Mouse (Mus musculus): ENCODE measurements around the gene Zfp575. TPM values are rescaled to one million over a fixed set of nuclear protein-coding genes. Genes with fewer than 3 reads are reported as not detected.

Gene Zfp575
- total RNA-seq, 1 experiment = 0.22 TPM

DNA sequence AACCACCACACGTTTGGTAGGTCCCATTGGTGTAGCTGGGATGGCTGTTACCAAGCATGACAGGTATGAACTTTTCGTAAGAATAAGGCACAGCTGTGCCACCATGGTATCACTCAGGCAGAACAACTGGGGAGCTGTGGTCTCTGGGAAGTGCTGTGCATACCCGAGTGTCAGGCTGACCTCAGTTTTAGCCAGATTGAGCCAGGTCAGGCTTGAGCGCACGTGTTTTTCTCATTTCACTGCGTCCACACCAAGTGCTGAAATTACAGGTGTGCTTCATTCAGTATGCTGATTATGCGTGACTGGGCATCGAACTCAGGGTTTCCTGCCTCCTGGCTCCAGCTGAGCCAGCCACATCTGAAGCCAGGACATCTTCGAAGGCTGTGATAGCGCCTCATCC is 31.7 kb downstream of the Zfp575 start:
- H3K36me3 ChIP-seq (ENCODE audit: control insufficient read depth, insufficient read depth, low read length, poor library complexity, severe bottlenecking) = peaks cover 38% of the 10 kb centered on the region

DNA sequence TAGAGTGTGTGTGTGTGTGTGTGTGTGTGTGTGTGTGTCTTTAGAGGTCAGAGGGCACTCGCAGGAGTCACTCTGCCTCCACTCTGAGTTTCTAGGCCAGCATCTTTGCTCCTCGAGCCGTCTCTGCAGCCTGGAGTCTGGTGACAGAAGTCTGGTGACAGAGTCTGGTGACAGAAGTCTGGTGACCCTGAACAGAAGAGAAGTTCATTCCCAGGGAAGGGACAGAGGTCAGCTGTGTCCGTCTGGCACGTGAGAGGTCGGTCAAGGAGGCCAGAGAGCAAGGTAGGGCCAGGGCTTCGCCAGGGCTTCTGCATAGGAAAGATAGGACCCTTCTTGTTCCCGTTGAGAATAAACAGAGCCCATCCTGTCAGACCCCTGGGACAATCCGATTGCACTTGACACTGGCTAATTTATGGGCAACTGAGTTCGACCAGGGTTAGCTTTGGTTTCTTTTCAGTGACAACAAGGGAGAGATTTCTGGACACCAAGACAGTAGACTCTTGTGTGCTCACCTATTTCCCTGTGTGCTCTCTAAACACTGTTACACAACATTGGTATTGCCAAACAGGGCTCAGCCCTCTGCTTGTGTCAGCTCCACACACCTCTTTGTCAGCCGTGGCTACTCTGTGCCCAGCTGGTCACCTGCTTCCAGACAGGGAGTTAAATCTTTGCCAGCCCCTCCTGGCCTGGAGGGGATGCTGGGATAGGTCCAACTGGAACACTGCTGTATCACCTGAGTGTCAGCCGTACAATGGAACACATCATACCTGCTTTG is 35.3 kb downstream of the Zfp575 start:
- Histone ChIP-seq H3K4me1 (ENCODE audit: control insufficient read depth in 2 of 2, insufficient read depth in 2 of 2, low read length in 2 of 2, poor library complexity in 1 of 2) (peaks cover 0 to 8% of the 10 kb centered on the region in 2 experiments; a peak in 2 of 4 replicates), H3K36me3 (ENCODE audit: control insufficient read depth, insufficient read depth, low read length, poor library complexity, severe bottlenecking) (peaks cover 39% of the 10 kb centered on the region), H3K9ac (ENCODE audit: insufficient read depth, low read depth, low read length, poor library complexity, severe bottlenecking) (no peak overlapping the region), H3K4me3 (ENCODE audit: insufficient read depth in 1 of 2, low read depth in 1 of 2, low read length in 2 of 2, poor library complexity in 1 of 2, severe bottlenecking in 1 of 2) (no peak overlapping the region), H3K27ac (ENCODE audit: insufficient read depth, low read depth, low read length, poor library complexity, severe bottlenecking) (no peak overlapping the region), H3K9me3 (ENCODE audit: control insufficient read depth, insufficient read depth, low read depth, low read length) (no peaks in the 10 kb centered on the region)
- no peak for DNase-seq (ENCODE audit: low read depth, low spot score)
- TF ChIP-seq ZNF384 (IDR thresholded peaks at IDR 0.05; ENCODE audit: low read depth, low read length) (no peak), HCFC1 (IDR thresholded peaks at IDR 0.05; ENCODE audit: borderline replicate concordance, insufficient read depth, low read length) (no peak), CHD2 (IDR thresholded peaks at IDR 0.05; ENCODE audit: low read depth, low read length) (no peak), MAFK (IDR thresholded peaks at IDR 0.05; ENCODE audit: insufficient read depth, low read depth, low read length) (no peak), ZC3H11A (IDR thresholded peaks at IDR 0.05; ENCODE audit: borderline replicate concordance, low read depth, low read length) (no peak)
- in situ Hi-C loops (cut with MboI; ENCODE audit: low sequenced_read_pairs in 2 of 2, unreplicated experiment in 2 of 2) = no loop called here

More for the DNA sequence above, 31.7 kb downstream of the Zfp575 start:
- TF ChIP-seq ZNF384 (IDR thresholded peaks at IDR 0.05; ENCODE audit: low read depth, low read length) (no peak), HCFC1 (IDR thresholded peaks at IDR 0.05; ENCODE audit: borderline replicate concordance, insufficient read depth, low read length) (no peak), MAFK (IDR thresholded peaks at IDR 0.05; ENCODE audit: insufficient read depth, low read depth, low read length) (no peak), ZC3H11A (IDR thresholded peaks at IDR 0.05; ENCODE audit: borderline replicate concordance, low read depth, low read length) (no peak), CHD2 (IDR thresholded peaks at IDR 0.05; ENCODE audit: low read depth, low read length) (no peak)
- in situ Hi-C loops (cut with MboI; ENCODE audit: low sequenced_read_pairs in 2 of 2, unreplicated experiment in 2 of 2) = no loop called here
- H3K27ac ChIP-seq (ENCODE audit: insufficient read depth, low read depth, low read length, poor library complexity, severe bottlenecking) = no peak overlapping the region
- no peaks in the 10 kb centered on the region for H3K9me3 ChIP-seq (ENCODE audit: control insufficient read depth, insufficient read depth, low read depth, low read length)
- H3K9ac ChIP-seq (ENCODE audit: insufficient read depth, low read depth, low read length, poor library complexity, severe bottlenecking) = no peak overlapping the region
- H3K4me3 ChIP-seq (ENCODE audit: insufficient read depth in 1 of 2, low read depth in 1 of 2, low read length in 2 of 2, poor library complexity in 1 of 2, severe bottlenecking in 1 of 2) = no peak overlapping the region
- no peak for DNase-seq (ENCODE audit: low read depth, low spot score)
- H3K4me1 ChIP-seq (ENCODE audit: control insufficient read depth in 2 of 2, insufficient read depth in 2 of 2, low read length in 2 of 2, poor library complexity in 1 of 2) = peaks cover 0 to 5% of the 10 kb centered on the region in 2 experiments; a peak in 2 of 4 replicates

DNA sequence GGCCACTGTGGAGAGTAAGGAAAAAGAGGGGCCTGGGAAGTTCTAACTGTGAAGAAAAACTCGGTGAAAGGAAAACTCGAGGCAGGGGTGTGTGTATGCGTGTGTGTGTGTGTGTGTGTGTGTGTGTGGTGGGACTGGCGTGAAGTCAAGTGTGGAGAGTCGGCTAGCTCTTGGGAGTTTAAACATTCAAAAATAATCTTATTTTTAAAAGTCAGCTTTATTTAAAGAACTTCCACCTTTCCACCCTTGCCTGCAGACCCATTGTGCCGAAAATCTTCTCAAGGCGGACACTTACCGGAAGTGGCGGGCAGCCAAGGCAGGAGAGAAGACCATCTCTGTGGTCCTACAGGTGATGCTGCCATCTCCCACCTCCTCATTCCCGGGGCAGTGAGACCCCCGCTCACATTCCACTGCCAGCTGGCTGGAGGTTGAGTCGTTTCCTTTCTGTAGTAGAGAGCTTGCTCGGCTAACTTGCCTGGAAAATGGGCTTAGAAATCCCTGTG is 39.9 kb downstream of the Zfp575 start:
- in situ Hi-C loops (cut with MboI; ENCODE audit: low sequenced_read_pairs in 2 of 2, unreplicated experiment in 2 of 2) = no loop called here
- Histone ChIP-seq H3K27ac (ENCODE audit: insufficient read depth, low read depth, low read length, poor library complexity, severe bottlenecking) (no peak overlapping the region; the same call in 1 of the 2 replicates), H3K4me3 (ENCODE audit: insufficient read depth in 1 of 2, low read depth in 1 of 2, low read length in 2 of 2, poor library complexity in 1 of 2, severe bottlenecking in 1 of 2) (peak overlapping the region; percentile 85 to 98), H3K4me1 (ENCODE audit: control insufficient read depth in 2 of 2, insufficient read depth in 2 of 2, low read length in 2 of 2, poor library complexity in 1 of 2) (peaks cover 0 to 11% of the 10 kb centered on the region in 2 experiments; a peak in 2 of 4 replicates), H3K9ac (ENCODE audit: insufficient read depth, low read depth, low read length, poor library complexity, severe bottlenecking) (peak overlapping the region; percentile 97), H3K9me3 (ENCODE audit: control insufficient read depth, insufficient read depth, low read depth, low read length) (no peaks in the 10 kb centered on the region), H3K36me3 (ENCODE audit: control insufficient read depth, insufficient read depth, low read length, poor library complexity, severe bottlenecking) (peaks cover 21% of the 10 kb centered on the region)
- no peak for DNase-seq (ENCODE audit: low read depth, low spot score)
- TF ChIP-seq ZC3H11A (IDR thresholded peaks at IDR 0.05; ENCODE audit: borderline replicate concordance, low read depth, low read length) (no peak), MAFK (IDR thresholded peaks at IDR 0.05; ENCODE audit: insufficient read depth, low read depth, low read length) (no peak), HCFC1 (IDR thresholded peaks at IDR 0.05; ENCODE audit: borderline replicate concordance, insufficient read depth, low read length) (no peak), ZNF384 (IDR thresholded peaks at IDR 0.05; ENCODE audit: low read depth, low read length) (no peak), CHD2 (IDR thresholded peaks at IDR 0.05; ENCODE audit: low read depth, low read length) (no peak)

DNA sequence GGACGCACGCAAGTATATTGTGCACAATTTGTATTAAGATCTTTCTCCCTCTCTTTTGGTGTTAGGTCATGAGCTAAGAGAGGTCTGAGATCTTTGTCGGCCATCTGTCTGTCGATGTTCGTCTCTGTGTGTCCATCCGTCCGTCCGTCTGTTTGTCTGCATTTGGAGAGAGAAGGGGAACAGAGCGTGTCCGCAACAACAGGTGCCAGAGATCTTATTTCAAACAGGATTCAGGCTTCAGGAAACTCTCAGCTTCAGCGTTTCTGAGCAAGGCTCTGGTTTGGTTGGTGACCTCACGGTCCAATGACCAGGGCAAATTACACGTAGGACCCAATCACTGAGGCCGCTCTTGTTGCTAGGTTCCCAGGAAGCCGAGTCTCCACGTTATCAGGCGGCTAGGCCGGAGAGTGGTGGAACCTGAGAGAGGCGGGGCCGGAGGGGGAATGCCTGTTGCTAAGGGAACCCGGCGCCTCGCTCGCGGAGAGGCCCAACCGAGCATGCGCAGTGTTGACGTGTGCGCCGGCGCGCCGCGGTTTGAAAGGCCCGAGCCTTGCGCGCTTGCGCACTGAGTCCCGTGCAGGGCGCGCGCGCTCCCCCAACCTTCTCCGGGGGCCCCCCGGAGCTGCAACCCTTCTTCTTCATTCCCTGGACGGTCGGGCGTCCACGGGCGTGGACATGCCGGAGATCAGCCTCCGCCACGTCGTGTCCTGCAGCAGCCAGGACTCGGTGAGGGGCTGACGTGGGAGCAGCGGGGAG is 40.6 kb downstream of the Zfp575 start:
- TF ChIP-seq ZNF384 (IDR thresholded peaks at IDR 0.05; ENCODE audit: low read depth, low read length) (no peak), MAFK (IDR thresholded peaks at IDR 0.05; ENCODE audit: insufficient read depth, low read depth, low read length) (0 out of 2 replicates have a peak, but pooled peaks have one; percentile 13), HCFC1 (IDR thresholded peaks at IDR 0.05; ENCODE audit: borderline replicate concordance, insufficient read depth, low read length) (peak; percentile 64; the same call in 1 of the 2 replicates), CHD2 (IDR thresholded peaks at IDR 0.05; ENCODE audit: low read depth, low read length) (no peak)
- peak; percentile 99 for DNase-seq (ENCODE audit: low read depth, low spot score)
- Histone ChIP-seq H3K27ac (ENCODE audit: insufficient read depth, low read depth, low read length, poor library complexity, severe bottlenecking) (peak overlapping the region; percentile 34), H3K9ac (ENCODE audit: insufficient read depth, low read depth, low read length, poor library complexity, severe bottlenecking) (peak overlapping the region; percentile 97), H3K4me1 (ENCODE audit: control insufficient read depth in 2 of 2, insufficient read depth in 2 of 2, low read length in 2 of 2, poor library complexity in 1 of 2) (peaks cover 0 to 11% of the 10 kb centered on the region in 2 experiments; a peak in 2 of 4 replicates), H3K4me3 (ENCODE audit: insufficient read depth in 1 of 2, low read depth in 1 of 2, low read length in 2 of 2, poor library complexity in 1 of 2, severe bottlenecking in 1 of 2) (peak overlapping the region; percentile 85 to 98), H3K36me3 (ENCODE audit: control insufficient read depth, insufficient read depth, low read length, poor library complexity, severe bottlenecking) (peaks cover 14% of the 10 kb centered on the region), H3K9me3 (ENCODE audit: control insufficient read depth, insufficient read depth, low read depth, low read length) (no peaks in the 10 kb centered on the region)
- in situ Hi-C loops (cut with MboI; ENCODE audit: low sequenced_read_pairs in 2 of 2, unreplicated experiment in 2 of 2) = no loop called here

Data from ES-E14 (cell line).